Mouse (Mus musculus) limb, embryonic 13.5 days (tissue): ENCODE results near the gene Abhd6. TPM values are rescaled to one million over a fixed set of nuclear protein-coding genes. Genes with fewer than 3 reads are reported as not detected.

Experiments used
- ATAC-seq: fragments of 200-750 bp; cut with Nextera tagmentation; 2 replicates; pipeline ENCODE4 v1.8.0; 2017; ENCODE audit warnings: low read depth, moderate number of reproducible peaks, moderate TSS enrichment; ENCODE audit not compliant: low FRiP score
- H3K27ac ChIP-seq: fragments of 300-500 bp; sonication (generic); 2 replicates; pipeline ENCODE4 v1.5.1; 2015; ENCODE audit warnings: inconsistent platforms, mild to moderate bottlenecking, moderate library complexity
- H3K27me3 ChIP-seq: fragments of 300-500 bp; sonication (generic); 2 replicates; pipeline ENCODE4 v1.6.1; 2015; ENCODE audit warnings: mild to moderate bottlenecking, inconsistent platforms
- H3K36me3 ChIP-seq: fragments of 300-500 bp; sonication (generic); 2 replicates; pipeline ENCODE4 v1.6.1; 2015; ENCODE audit warnings: inconsistent platforms, mild to moderate bottlenecking, moderate library complexity
- H3K4me1 ChIP-seq: fragments of 300-500 bp; sonication (generic); 2 replicates; pipeline ENCODE4 v1.6.1; 2015; ENCODE audit warnings: inconsistent platforms
- H3K4me2 ChIP-seq: fragments of 300-500 bp; sonication (generic); replicated peaks from 2 replicates; pipeline ENCODE4 v1.6.1; 2015; ENCODE audit warnings: inconsistent platforms, mild to moderate bottlenecking, moderate library complexity
- H3K4me3 ChIP-seq: fragments of 300-500 bp; sonication (generic); 2 replicates; pipeline ENCODE4 v1.5.1; 2015; ENCODE audit warnings: moderate library complexity, mild to moderate bottlenecking, inconsistent platforms
- H3K9ac ChIP-seq: fragments of 300-500 bp; sonication (generic); 2 replicates; pipeline ENCODE4 v1.6.1; 2015; ENCODE audit warnings: mild to moderate bottlenecking, inconsistent platforms
- H3K9me3 ChIP-seq: fragments of 300-500 bp; sonication (generic); 2 replicates; pipeline ENCODE4 v1.6.1; 2016; ENCODE audit warnings: inconsistent platforms
- WGBS: fragments of 180-500 bp; shearing (Covaris S2); methylation state at CpG from one replicate; pipeline ENCODE4 v1.1.7; 2015; 5-methylcytosine and 5-hydroxymethylcytosine counted together
- polyA plus RNA-seq: library from polyadenylated mRNA; unstranded; fragments of >200 nt; fragmentation: Nextera tagmentation; extraction: Ambion mirVana; gene quantifications from 2 replicates; pipeline ENCODE4 v1.2.1, GENCODE M21; 2015

Gene Abhd6
- polyA plus RNA-seq, 1 experiment from 2014 or later = 19.8 TPM

GRCm38 (mm10) chr14:8089016-8089415 lies 86.3 kb downstream of the Abhd6 start:
- Histone ChIP-seq H3K4me3 (no peak overlapping the region), H3K9ac (no peak overlapping the region), H3K36me3 (peaks cover 64% of the 10 kb centered on the region), H3K9me3 (no peaks in the 10 kb centered on the region), H3K27ac (no peak overlapping the region), H3K27me3 (no peaks in the 10 kb centered on the region), H3K4me1 (no peaks in the 10 kb centered on the region), H3K4me2 (no peak overlapping the region)
- WGBS = 90% methylated on average over 2 of the region's 2 CpGs
- no peak for ATAC-seq

GRCm38 (mm10) chr14:8092573-8092972 lies 89.9 kb downstream of the Abhd6 start:
- H3K4me1 ChIP-seq = 0 out of 2 replicates have a peak, but pooled peaks cover under 1% of the 10 kb centered on the region
- H3K4me3 ChIP-seq = no peak overlapping the region
- H3K9ac ChIP-seq = no peak overlapping the region
- ATAC-seq = peak; percentile 51; the same call in 1 of the 2 replicates
- no peaks in the 10 kb centered on the region for H3K27me3 ChIP-seq
- no peak overlapping the region for H3K27ac ChIP-seq
- H3K9me3 ChIP-seq = no peaks in the 10 kb centered on the region
- no peak overlapping the region for H3K4me2 ChIP-seq
- WGBS = 91% methylated on average over 2 of the region's 2 CpGs
- H3K36me3 ChIP-seq = peaks cover 32% of the 10 kb centered on the region

DNA sequence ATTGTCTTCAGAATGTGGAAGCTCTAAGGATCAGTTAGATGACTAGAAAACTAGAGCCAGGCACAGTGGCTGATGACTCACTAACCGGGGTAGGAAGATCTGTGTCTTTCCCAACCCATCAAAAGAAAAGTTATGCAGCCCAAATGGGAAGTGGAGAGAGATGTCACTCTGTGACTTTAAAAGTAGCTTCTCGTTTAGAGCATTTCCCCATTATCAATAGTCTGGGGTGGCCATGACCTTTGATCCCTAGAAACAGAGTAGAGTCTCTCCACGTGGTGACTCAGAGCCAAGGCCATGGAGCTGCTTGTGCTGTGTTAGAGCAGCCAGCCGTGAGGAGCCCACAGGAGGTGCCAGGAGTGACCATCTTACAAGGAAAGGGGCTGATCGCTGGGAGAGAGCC lies 90.7 kb downstream of the Abhd6 start:
- ATAC-seq = no peak
- H3K27ac ChIP-seq = no peak overlapping the region
- peaks cover 28% of the 10 kb centered on the region for H3K36me3 ChIP-seq
- no peaks in the 10 kb centered on the region for H3K27me3 ChIP-seq
- 62% methylated on average over 5 of the region's 5 CpGs for WGBS
- H3K4me1 ChIP-seq = 0 out of 2 replicates have a peak, but pooled peaks cover 3% of the 10 kb centered on the region
- H3K9ac ChIP-seq = no peak overlapping the region
- no peak overlapping the region for H3K4me3 ChIP-seq
- no peaks in the 10 kb centered on the region for H3K9me3 ChIP-seq
- H3K4me2 ChIP-seq = no peak overlapping the region

DNA sequence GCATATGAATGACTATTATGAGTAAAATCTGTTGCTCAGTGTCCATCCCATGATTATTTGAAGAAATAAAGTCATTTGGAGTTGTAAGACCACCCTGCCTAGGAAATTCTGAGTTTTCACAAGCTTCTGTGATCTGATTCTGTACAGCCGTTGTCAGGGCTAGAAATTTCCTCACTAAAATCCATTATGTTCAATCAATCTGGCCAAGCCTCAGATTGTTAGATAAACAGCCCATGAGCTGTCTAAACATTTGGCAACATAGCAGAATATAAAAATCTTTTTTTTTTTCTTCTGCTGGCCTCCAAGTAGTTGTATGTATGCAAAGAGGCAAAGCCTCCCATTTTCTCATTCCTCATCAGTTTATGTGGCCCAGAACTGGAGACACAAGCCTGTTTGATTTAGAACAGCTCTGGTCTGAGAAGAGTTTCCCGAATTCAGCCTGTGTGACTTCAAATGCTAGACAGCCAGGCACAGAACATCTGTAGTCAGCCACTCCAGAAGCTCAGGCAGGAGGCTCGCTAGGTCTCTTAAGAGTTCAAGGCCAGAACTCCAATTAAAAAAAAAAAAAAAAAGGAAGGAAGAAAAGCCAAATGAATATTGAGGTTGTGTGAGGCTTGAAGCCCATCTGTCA lies 92.3 kb downstream of the Abhd6 start:
- H3K27me3 ChIP-seq = no peaks in the 10 kb centered on the region
- peaks cover 15% of the 10 kb centered on the region for H3K4me1 ChIP-seq
- 45% methylated on average over 3 of the region's 3 CpGs for WGBS
- ATAC-seq = no peak
- H3K27ac ChIP-seq = no peak overlapping the region
- no peak overlapping the region for H3K4me2 ChIP-seq
- peaks cover 12% of the 10 kb centered on the region for H3K36me3 ChIP-seq
- H3K4me3 ChIP-seq = no peak overlapping the region
- no peaks in the 10 kb centered on the region for H3K9me3 ChIP-seq
- no peak overlapping the region for H3K9ac ChIP-seq

DNA sequence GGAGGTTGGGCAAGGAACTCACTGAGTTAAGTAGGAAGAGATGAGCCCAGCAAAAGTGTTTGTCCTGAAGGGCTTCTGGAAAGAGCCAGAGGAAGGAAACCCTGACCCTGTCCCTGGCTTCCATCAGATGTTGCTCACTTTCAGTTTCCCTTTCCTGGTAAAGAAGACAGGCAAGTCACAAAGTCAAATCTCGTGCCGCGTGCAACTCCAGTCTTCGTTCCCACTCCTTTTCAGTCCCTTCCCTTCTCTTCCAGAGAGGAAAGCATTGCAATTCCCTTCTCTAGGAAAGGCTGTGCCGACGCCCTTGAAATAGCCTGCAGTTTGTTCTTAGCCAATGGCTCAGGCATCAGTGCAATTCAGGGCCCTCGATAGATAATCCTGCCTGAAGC lies 92.9 kb downstream of the Abhd6 start:
- WGBS = 71% methylated on average over 7 of the region's 7 CpGs
- Histone ChIP-seq H3K4me2 (no peak overlapping the region), H3K4me1 (peaks cover 15% of the 10 kb centered on the region), H3K9me3 (no peaks in the 10 kb centered on the region), H3K27me3 (no peaks in the 10 kb centered on the region), H3K36me3 (peaks cover 7% of the 10 kb centered on the region), H3K4me3 (no peak overlapping the region), H3K9ac (no peak overlapping the region), H3K27ac (no peak overlapping the region)
- no peak for ATAC-seq

DNA sequence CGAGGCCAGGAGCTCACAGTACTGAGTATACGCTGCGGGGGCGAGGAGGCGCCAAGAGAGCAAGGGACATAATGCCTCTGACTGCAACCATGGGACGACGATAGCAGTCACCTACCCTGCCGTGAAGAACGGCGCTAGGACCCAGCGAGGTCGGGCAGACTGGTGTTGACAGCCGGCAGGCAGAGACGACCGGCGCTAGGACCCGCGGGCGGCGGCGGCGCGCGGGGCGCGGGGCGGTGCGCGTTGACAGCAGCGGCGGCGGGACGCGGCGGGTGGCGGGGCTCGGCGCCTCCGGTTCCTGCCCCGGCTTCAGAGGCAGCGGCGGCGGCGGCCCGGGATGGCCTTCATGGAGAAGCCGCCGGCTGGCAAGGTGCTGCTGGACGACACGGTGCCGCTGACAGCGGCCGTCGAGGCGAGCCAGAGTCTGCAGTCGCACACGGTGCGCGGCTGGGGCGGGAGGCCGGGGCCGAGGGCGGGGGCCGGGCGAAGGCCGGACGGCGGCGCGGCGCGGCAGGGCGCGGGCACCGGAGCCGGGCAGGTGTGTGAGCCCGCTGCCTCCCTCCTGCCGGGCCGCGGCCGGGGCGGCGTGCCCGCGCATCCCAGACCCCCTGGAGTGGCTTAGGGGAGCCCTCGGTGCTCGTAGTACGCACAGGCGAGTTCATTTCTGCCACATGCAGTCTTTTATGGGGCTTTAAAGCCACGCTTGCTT lies 95.4 kb downstream of the Abhd6 start, which contains the start of gene Pxk:
Gene Pxk (plus strand): TSS at position 234 of the 709 bp plus-strand sequence.
- no peaks in the 10 kb centered on the region for H3K9me3 ChIP-seq
- peak within 1 kb of the TSS; percentile 63; the same call in 1 of the 2 replicates for H3K27ac ChIP-seq
- H3K9ac ChIP-seq = peak within 1 kb of the TSS; percentile 75
- under 1% methylated on average over 88 of the region's 89 CpGs for WGBS
- H3K27me3 ChIP-seq = no peaks in the 10 kb centered on the region
- peak within 1 kb of the TSS; percentile 88 for H3K4me3 ChIP-seq
- H3K4me2 ChIP-seq = peak within 1 kb of the TSS; percentile 71
- peaks cover 4% of the 10 kb centered on the region; the same call in 1 of the 2 replicates for H3K36me3 ChIP-seq
- peak; percentile 92 for ATAC-seq
- H3K4me1 ChIP-seq = peaks cover 15% of the 10 kb centered on the region

GRCm38 (mm10) chr14:8098687-8098995 lies 95.9 kb downstream of the Abhd6 start:
- Histone ChIP-seq H3K4me2 (peak overlapping the region; percentile 71), H3K36me3 (peaks cover 4% of the 10 kb centered on the region; the same call in 1 of the 2 replicates), H3K27me3 (no peaks in the 10 kb centered on the region), H3K27ac (no peak overlapping the region), H3K4me3 (peak overlapping the region; percentile 88), H3K9me3 (no peaks in the 10 kb centered on the region), H3K9ac (peak overlapping the region; percentile 75), H3K4me1 (peaks cover 15% of the 10 kb centered on the region)
- ATAC-seq = no peak
- 2% methylated on average over 5 of the region's 5 CpGs for WGBS

DNA sequence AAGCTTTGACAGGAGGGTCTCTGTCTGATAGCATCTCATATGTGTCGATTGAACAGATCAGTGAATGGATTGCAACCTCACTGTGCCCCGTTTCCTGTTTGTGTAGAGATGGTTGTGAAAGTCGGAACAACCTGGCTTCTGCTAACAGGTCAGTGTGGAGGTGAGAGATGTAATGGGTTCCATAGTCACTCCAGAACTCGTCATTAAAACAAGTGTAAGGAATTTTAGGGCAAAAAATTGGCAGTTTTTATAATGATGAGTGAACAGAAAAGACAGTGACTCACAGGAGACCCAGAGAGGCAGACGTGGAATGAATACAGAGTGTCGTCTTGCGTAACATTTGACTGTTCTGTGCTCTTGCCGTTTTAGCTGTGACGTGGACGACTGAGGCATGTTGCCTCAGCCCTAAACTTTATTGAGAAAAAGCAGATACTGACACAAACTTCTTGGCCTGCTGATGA lies 96.9 kb downstream of the Abhd6 start:
- 58% methylated on average over 10 of the region's 10 CpGs for WGBS
- peak overlapping the region; percentile 40 for H3K4me2 ChIP-seq
- ATAC-seq = no peak

DNA sequence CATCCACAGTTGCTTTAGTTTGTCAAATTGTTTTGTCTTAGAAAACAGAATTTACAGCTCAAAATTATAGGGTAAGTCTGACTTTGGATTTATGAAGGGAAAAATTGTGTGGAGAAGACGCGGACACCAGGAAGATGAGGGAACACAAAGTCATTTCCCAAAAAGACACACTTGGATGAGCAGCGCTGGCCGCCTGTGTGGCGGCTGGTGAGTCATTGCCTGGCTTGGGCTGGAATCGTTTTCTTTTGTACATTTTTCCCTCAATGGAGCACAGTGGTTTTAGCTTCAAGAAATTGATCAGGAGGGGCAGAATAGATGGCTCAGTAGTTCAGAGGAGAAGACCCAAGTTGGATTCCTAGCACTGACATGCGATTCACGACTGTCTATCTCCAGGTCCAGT lies 99.2 kb downstream of the Abhd6 start:
- H3K9ac ChIP-seq = no peak overlapping the region
- WGBS = 89% methylated on average over 8 of the region's 8 CpGs
- H3K27ac ChIP-seq = no peak overlapping the region
- H3K4me2 ChIP-seq = no peak overlapping the region
- no peak for ATAC-seq
- H3K4me1 ChIP-seq = peaks cover 15% of the 10 kb centered on the region
- no peaks in the 10 kb centered on the region for H3K9me3 ChIP-seq
- no peak overlapping the region for H3K4me3 ChIP-seq
- H3K36me3 ChIP-seq = peaks cover 4% of the 10 kb centered on the region; the same call in 1 of the 2 replicates
- no peaks in the 10 kb centered on the region for H3K27me3 ChIP-seq

More for the DNA sequence above, 96.9 kb downstream of the Abhd6 start:
- H3K9ac ChIP-seq = no peak overlapping the region
- H3K36me3 ChIP-seq = peaks cover 4% of the 10 kb centered on the region; the same call in 1 of the 2 replicates
- H3K4me1 ChIP-seq = peaks cover 15% of the 10 kb centered on the region
- H3K27me3 ChIP-seq = no peaks in the 10 kb centered on the region
- H3K27ac ChIP-seq = no peak overlapping the region
- H3K9me3 ChIP-seq = no peaks in the 10 kb centered on the region
- no peak overlapping the region for H3K4me3 ChIP-seq

GRCm38 (mm10) chr14:8102676-8103075 lies 100.0 kb downstream of the Abhd6 start:
- H3K4me1 ChIP-seq = peaks cover 14% of the 10 kb centered on the region
- WGBS = 88% methylated on average over 12 of the region's 12 CpGs
- no peaks in the 10 kb centered on the region for H3K27me3 ChIP-seq
- no peak overlapping the region for H3K9ac ChIP-seq
- no peak for ATAC-seq
- H3K4me3 ChIP-seq = no peak overlapping the region
- no peak overlapping the region for H3K4me2 ChIP-seq
- peaks cover 4% of the 10 kb centered on the region; the same call in 1 of the 2 replicates for H3K36me3 ChIP-seq
- no peaks in the 10 kb centered on the region for H3K9me3 ChIP-seq
- no peak overlapping the region for H3K27ac ChIP-seq
